Mouse (Mus musculus) CH12F3 (cell line): ENCODE data around the gene Ptbp2.

ENCODE experiments used
- in situ Hi-C: fragments of 300-500 bp; cut with MboI; formaldehyde crosslinking; loops from 2 replicates; pipeline ENCODE4 v1.14.3; 2020; ENCODE audit warnings: low sequenced_read_pairs

Gene Ptbp2

DNA sequence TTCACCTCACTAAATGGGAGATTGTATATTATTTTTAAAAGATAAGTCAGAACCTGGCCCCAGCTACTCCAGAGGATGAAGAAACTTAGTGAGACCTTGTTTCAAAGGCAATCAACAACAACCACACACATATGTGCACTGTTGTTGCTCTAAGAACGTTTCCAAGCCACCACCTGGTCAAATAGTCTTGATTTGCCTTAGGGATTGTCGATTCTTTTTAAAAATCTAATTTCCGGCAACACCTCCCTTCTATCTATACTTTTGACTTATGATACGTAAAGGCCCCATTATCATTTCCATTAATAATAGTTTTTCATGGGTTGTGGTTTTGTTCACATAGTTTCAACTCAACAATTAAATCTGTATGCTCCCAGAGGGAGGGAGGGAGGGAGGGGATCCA lies at the start of gene Ptbp2:
Gene Ptbp2, minus strand, starts transcription at position 101 of the 400 bp plus-strand sequence.
- in situ Hi-C loops: no loop called here

DNA sequence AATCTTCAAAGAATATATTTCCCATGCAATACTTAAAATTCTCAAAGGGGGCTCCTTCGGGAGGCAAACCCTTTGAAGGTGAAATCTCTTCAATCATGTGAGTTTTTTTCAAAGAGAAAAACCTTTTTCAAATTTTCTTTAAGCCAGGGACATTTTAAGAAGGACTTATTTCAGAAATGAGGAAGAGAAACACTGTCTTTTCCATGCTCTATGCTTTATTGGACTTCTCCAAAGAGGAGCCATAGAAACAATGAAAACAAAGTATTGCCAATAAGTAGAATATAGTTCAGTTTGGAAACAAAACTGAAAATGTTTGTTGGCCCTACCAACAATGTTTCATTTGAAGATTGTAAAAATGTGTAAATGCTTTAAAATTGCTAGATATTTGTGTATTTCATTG lies 30.4 kb upstream of the Ptbp2 start:
- in situ Hi-C loops: no loop called here

DNA sequence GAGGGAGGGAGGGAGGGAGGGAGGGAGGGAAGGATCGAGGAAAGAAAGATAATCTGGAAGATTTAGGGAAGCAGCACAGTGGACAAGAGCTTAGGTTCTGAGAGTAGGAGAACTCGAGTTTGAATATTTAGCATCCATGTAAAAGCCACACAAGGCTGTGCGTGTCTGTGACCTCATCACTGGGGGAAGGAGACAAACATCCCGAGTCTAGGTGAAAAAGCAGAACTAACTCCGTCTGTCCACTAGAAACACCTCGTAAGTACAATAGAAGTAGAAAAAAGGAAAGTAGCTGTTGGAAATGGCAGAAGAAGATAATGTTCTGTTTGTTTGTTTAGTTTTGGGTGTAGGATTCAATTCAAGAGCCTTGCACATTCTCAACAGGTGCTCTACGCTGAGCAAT lies 21.9 kb upstream of the Ptbp2 start:
- in situ Hi-C loops: no loop called here

DNA sequence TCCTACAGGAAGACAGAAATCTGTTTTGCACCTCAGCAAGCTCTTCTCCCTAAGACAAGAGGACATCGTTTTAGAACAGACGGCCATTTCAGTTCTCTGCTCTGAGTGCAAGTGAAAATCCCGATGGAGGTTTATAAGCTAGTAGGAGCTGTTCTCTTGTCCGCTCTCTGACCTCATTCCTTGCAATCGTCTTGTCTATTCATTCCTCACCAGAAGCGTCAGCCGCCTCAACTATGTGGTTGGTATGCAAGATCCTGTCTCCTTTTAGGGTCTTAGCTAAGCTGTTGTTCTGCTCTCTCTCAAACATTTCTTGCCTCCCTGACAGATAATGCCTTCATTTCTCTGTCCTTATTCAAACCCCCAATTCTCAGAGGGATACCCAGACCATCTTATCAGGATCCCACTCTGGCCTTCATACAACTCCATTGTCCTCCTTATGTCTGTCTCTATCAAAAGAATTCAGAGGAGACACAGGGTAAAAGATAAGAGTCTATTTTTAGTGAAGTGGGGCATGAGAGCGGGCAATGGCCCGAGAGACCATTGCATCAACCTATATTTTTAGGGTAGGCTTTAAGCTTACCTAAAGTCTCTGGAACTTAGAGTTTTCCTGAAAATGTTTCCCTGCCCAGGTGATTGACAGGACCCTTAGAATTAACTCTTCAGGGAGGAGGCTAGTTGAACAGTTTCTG lies 10.6 kb upstream of the Ptbp2 start:
- in situ Hi-C loops: no loop called here

DNA sequence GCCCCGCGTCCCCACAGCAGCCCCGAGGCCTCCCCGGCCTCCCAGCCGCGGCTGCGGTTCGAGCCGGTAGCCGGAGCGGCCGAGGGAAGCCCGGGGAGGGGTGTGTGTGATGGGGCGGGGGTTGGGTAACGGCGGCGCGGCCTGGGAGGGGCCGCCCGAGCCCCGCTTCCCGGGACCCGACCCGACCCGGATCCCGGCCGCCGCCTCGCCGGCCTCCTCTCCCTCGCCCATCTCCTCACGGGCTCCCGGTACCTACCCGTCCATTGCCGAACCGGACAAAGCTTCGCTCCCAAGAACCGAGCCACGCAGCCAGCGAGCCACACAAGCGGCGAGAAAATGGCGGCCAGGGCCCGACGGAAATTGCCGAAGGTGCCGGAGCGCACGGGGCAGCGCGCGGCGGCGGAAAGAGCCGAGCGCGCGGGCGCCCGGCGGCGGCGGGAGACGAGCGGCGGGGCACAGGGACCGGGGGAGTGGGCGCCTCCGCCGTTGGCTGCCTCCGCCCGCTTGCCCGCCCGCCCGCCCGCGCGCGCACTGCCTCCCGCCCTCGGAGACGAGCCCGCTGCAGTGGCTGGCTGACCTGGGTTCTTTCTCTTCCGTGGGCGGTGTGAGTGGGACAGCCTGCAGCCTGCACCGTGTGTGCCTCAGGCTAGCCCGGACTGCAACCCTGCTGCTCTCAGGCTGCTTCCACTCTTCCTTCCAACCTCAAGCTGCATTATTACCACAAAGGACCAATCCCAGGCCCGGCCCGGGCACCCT lies 1.1 kb downstream of the Ptbp2 start:
- in situ Hi-C loops: no loop called here

DNA sequence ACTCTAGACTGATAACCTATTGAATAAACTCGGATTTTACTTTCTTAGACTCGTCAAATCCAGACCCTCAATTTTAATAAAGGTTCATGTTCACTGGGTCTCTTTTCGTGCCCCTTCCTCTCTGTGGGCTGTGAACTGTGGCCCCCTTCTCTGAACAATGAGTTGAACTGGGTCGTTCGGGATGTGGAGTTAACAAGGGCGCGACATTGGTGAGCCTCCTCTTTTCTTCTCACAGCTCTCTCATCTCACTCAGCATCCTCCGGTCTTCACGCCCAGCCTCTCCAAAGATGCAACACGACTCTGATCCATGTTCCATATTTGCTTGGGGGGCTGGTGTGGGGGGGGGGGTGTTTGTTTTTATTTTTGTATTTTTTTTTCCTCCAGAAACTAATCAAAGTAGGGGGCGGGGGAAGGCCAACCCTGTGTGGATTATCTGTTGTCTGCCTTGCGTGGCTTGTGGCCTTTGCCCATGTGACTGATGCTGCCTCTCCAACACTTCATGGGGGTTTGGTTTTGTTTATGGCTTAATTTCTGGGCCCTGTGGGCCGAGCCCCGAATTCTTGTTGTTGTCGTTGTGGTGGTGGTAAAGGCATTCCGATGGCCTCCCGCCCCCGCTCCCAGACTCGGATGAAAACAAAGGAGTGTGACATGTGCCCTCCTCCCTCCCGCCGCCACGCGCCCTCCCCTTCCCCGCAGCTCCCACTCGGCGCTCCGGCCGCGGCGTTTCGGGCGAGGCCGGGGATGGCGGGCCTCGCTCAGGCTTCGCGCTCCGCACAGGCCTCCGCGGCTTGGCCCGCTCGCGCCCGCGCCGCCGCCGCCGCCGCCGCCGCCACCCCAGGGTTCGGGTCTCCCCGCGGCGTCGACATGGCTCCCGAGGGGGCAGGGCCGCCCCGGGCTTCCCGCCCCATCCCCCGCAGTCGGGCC lies 2.0 kb downstream of the Ptbp2 start:
- in situ Hi-C loops: no loop called here

DNA sequence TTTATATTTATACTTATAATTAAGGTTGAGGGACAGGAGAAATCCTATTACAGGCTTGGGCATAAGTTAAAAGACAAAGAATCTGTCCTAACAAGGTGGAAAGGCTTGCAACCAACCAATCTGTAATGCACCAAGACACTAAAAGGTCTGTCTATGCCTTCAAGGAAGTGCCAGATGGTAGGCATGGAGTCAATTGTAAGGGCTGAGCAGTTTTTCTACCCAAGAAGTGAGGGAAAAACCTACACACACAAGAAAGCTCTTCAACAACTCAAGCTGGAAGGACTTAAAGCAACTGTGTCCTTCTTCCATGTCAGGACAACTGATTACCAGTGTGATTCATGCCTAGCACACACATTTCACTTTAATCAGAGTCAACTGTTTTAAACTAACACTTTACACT lies 3.4 kb downstream of the Ptbp2 start:
- in situ Hi-C loops: no loop called here

DNA sequence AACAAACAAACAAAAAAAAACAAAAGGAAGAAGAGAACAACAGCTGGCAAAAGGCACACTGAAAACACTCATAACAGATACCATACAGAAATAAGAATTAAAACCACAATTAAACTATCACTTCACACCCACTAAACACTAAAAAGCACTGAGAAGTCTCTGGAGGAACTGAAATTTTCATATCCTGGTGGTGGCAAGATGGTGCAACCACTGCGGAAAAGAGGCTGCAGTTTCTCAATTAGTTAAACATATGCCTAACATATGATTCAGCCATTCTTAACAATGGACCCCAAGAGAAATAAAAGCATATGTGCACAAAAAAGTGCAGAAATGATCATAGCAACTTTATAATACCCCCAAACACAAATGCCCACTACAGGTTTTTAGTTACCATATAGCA lies 5.0 kb downstream of the Ptbp2 start:
- in situ Hi-C loops: no loop called here

DNA sequence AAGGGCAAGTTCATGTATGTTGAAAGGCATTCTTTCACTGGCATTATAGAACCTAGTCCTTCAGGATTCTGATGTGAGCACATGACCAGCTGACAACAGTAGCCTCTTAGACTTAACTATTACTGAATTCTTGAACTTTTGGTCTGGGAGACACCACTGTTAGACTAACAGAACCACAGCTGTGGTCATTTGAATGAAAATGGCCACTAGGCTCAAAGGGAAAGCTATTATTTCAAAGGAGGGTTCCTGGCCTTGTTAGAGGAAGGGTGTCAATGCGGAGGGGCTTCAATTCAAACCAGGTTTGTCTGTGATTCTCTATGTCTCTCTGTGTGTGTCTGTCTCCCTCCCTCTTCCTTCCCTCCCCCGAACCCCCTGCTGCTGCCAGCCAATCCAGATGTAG lies 5.8 kb downstream of the Ptbp2 start:
- in situ Hi-C loops: no loop called here

DNA sequence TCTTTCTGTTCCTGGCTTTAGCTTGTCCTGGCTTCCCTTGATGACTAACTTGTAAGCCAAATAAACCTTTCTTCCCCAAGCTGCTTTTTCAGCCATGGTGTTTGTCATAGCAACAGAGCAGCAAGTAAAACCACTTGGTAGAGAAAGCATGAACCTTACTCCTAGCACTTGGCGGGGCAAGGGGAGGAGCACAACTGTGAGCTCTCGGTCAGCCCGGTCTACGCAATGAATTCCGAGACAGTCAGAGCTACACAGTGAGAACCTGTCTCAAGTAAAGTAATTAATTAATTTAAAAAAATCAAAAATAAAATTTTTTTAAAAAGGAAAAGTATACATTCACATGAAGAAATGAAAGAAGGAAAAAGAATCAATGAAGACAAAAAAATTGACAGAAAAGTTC lies 8.1 kb downstream of the Ptbp2 start:
- in situ Hi-C loops: no loop called here

DNA sequence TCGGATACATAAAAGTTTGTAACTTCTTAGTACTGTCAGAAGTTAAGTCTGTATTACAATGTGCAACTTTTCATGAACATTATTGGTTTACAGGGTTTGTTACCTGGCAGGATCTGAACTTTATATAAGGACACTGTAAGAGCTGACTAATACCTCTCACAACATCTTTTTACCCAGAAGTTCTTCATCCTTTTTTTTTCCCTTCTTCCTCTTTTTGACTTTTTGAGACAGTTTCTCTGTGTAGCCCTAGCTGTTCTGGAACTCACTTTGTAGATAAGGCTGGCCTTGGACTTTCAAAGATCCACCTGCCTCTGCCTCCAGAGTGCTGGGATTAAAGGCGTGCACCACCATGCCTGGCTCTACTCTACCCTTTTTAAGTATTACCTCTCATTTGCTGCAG lies 11.5 kb downstream of the Ptbp2 start:
- in situ Hi-C loops: no loop called here

DNA sequence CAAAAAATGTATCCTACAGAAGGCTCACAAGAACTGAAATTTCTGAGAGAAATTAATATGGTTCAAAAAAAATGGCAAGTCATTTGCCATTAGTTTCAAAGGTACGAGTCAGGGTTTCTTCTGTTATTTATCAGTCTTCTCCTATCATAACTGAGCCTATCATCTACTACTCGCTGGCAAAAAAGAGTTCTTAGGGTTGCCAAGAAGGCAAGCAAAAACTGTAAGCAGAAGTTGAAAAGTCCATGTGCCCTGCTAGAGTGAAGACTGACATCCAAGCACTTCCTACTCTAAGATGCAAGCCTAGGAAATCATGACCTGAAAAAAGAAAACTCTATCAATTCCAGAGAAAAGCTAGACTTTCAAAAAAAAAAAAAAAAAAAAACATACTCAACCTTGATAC lies 20.5 kb downstream of the Ptbp2 start:
- in situ Hi-C loops: no loop called here

DNA sequence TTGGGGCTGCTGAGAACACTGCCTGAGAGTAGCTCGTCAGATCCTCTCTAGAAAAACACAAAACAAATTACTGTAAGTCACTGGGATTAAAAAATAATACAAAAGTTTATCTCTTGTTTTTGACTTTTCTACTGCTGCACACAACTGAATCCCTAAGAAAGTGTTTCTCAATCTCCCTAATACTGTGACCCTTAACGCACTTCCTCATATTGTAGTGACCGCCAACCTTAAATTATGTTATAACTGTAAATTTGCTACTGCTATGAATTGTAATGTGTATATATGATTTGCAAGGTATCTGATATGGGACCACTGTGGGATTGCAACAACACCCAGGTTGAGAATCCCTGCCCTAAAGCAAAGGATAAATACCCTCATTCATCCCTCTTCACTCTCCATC lies 22.5 kb downstream of the Ptbp2 start:
- in situ Hi-C loops: no loop called here

DNA sequence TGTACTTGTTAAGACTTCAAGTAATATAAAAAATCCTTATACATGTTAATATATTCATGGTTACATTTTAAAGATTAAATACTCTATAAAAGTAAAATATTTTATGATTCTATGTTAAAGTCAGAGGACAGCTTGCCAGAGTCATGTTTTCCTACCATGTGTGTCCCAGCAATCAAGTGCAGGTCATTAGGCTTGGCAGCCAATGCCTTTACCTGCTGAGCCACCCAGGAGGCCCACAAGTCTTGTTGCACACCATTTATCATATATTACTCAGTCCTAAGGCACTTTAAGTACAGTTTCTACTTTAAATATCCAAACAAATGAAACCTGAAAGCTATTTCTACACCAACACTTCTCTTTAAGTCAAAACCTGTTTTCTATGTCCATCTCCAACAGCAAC lies 30.5 kb downstream of the Ptbp2 start:
- in situ Hi-C loops: no loop called here

DNA sequence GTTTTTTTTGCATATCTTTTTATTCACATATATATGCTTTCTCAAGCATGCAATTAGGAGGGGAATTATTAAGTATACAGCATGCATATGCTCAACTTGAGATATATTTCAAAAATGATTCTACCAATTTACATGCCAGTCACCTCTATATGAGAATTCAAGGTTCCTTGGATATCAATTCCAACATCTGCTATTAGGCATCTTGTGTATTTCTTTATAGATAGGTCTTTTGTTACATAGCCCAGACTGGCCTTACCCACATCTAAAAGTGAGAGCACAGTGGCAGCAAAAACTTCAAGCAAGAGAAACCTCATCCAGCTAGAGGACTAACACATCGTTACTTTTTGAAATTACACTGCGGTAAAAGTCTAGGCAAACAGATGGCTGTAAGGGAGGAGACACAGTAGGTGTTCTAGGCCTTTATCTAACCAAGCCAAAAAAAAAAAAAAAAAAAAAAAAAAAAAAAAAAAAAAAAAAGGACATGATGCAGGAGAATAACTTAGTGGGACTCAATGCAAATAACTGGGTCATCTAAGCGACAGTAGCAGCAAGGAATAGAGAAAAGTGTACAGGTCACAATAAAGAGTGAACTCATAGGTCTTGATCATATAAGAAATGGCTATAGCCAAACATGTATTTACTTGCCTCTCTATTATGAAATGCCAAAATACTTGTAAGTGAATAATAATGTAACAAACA lies 34.6 kb downstream of the Ptbp2 start:
- in situ Hi-C loops: no loop called here

DNA sequence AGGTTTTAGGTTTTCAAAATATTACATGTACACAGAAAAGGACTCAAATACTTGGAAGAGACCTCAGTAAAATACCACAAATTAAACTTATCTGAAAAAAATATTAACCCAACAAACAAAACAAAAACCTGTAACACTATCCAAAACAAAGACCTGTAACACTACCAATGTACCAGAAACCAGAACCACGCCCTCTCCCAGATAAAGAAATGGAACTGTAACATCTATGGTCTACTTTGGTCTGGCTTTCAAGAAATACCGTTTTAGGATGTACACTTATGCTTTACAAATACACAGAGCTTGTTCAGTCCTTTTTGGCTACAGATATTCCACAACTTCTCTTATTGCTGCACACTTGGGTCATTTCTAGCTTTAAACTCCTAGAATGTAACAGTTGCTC lies 35.1 kb downstream of the Ptbp2 start:
- in situ Hi-C loops: no loop called here

DNA sequence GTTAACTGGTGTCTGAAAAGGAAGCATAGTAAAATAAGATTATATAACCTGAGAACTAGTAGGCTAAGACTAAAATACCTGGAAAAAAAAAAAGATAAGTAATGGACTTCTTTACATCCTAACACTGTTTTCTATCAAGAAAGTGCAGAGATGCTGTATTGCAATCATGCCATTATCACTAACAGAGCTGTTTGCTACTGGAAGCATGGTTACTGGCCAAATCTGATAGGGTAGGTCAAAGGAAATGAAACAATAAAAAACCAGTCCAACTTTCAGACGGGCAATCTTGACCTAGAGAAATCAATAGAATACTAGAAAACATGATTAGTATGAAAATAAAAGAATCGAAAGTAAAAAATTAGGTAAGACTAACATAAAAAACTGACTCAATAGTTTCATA lies 37.6 kb downstream of the Ptbp2 start:
- in situ Hi-C loops: no loop called here

DNA sequence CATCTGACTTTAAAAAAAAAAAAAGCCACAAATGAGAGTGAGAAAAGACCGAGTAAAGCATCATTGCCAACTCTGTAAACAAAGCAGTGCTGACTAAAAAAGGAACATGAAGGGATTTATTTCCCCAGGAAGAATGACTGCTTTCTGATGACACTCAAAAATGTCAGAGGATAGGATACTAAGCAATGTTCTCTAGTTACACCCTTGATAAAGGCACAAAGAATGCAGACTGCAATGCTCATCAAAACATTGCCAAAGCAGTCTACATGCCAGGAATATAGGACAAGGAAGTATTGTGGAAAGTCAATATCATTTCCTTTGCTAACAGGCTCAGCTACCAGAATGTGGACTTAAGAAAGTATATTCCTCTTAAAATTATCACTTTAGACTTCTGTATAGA lies 38.5 kb downstream of the Ptbp2 start:
- in situ Hi-C loops: no loop called here

DNA sequence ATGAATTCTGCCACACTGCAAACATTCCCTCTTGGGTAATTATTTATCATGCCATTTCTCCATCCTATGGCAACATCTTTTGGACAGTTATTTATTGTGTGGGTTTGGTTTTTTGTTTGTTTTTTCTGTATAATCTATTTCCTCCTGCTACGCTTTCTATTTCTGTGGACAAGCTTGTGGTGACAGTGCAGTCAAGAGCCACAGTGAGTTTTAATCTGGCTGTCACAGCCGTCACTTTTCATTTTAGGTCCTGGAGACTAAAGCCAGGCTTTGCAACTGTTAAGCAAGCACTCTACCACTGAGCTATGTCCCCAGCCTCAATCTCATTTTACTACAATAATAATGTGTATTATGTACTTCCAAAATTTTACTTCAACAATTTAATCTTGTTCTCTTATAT lies 54.4 kb downstream of the Ptbp2 start:
- in situ Hi-C loops: no loop called here

DNA sequence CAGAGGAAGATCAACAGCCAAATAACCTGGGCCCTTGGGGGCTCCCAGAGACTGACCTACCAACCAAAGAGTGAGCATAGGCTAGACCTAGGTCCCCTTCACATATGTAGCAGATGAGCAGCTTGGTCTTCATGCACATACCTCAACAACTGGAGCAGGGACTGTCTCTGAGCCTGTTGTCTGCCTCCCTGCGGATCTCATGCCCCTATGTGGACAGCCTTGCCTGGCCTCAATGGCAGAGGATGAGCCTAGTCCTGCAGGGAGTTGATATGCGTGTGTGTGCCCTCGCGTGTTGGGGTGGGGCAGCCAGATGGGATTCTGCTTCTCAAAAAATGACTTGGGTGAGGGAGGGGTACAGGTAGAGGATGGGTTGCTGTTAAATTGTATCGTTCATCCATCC lies 72.2 kb downstream of the Ptbp2 start:
- in situ Hi-C loops: no loop called here

DNA sequence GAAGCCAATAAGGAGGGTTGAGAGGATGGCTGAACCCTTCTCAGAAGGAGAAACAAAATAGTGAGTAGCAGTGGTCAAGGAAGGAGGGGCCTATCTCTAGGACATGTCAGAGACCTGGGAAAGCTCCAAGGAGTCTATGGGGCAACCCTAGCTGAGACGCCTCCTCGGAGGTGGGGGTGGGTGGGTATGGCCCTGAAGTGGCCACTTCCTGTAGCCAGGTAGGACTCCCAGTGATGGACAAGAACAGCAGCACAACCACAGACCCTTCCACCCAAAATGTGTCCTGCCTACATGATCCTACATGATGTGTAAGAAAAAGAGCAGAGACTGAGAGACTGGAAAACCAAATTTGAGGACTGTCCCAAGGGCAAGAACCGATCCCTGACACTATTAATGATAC lies 72.8 kb downstream of the Ptbp2 start:
- in situ Hi-C loops: no loop called here
